Mouse (Mus musculus) spleen, adult 2 months (tissue): ENCODE measurements around the gene D10Jhu81e. TPM values are rescaled to one million over a fixed set of nuclear protein-coding genes. Genes with fewer than 3 reads are reported as not detected.
"Not testable (repeated sequence)": the region's sequence is repeated elsewhere in the genome, so short reads cannot be mapped to it uniquely, and the experiment has no call there.

ENCODE experiments used
- DNase-seq, 2 experiments: peaks; one replicate each; pipeline versions ENCODE4 v3.0.0 to v3.0.0-alpha.2; 2012 to 2021; ENCODE audit warnings: low spot score in 2 of 2, low read depth in 1 of 2
- H3K27ac ChIP-seq: fragments of 200-500 bp; 2 replicates; pipeline ENCODE4 v1.5.1; 2012; ENCODE audit warnings: low read length, inconsistent platforms; ENCODE audit not compliant: insufficient read depth
- H3K27me3 ChIP-seq: fragments of 200-500 bp; 2 replicates; pipeline ENCODE4 v1.6.1; 2012; ENCODE audit warnings: mild to moderate bottlenecking, moderate library complexity, low read length, inconsistent platforms; ENCODE audit not compliant: control insufficient read depth, insufficient read depth
- H3K36me3 ChIP-seq: fragments of 200-500 bp; 2 replicates; pipeline ENCODE4 v1.6.1; 2012; ENCODE audit warnings: mild to moderate bottlenecking, low read length, inconsistent platforms; ENCODE audit not compliant: control insufficient read depth, insufficient read depth
- H3K4me1 ChIP-seq: fragments of 200-500 bp; 2 replicates; pipeline ENCODE4 v1.6.1; 2011; ENCODE audit warnings: inconsistent platforms; ENCODE audit not compliant: control insufficient read depth, insufficient read depth, insufficient read length
- H3K4me3 ChIP-seq: fragments of 200-500 bp; 2 replicates; pipeline ENCODE4 v1.5.1; 2011; ENCODE audit warnings: mild to moderate bottlenecking, inconsistent platforms; ENCODE audit not compliant: insufficient read depth, insufficient read length; ENCODE audit errors: extremely low read depth
- CTCF ChIP-seq: fragments of 200-500 bp; IDR thresholded peaks from 2 replicates; pipeline ENCODE4 v1.5.1; 2011; ENCODE audit warnings: mild to moderate bottlenecking, inconsistent platforms; ENCODE audit not compliant: insufficient read depth, insufficient read length, insufficient replicate concordance; ENCODE audit errors: extremely low read depth
- POLR2A ChIP-seq: fragments of 200-500 bp; IDR thresholded peaks from 2 replicates; pipeline ENCODE4 v1.6.1; 2011; ENCODE audit warnings: low read depth, low read length, inconsistent platforms
- WGBS: fragments of 180-500 bp; shearing (Covaris S2); methylation state at CpG from one replicate; pipeline ENCODE4 v1.1.7; 2018; 5-methylcytosine and 5-hydroxymethylcytosine counted together
- polyA plus RNA-seq: library from polyadenylated mRNA; depleted of rRNA; stranded (reverse); fragments of >200 nt; gene quantifications from 2 replicates; pipeline ENCODE4 v1.2.3, GENCODE M21; 2012

The D10Jhu81e gene
- polyA plus RNA-seq, 1 experiment: 68.7 TPM

- no peak for DNase-seq
- no peak for TF ChIP-seq POLR2A
- no peak for TF ChIP-seq CTCF
- Histone ChIP-seq H3K4me1 (no peaks in the 10 kb centered on the region), H3K4me3 (no peak overlapping the region), H3K36me3 (peaks cover 50% of the 10 kb centered on the region), H3K27ac (no peak overlapping the region), H3K27me3 (no peaks in the 10 kb centered on the region)
- 96% methylated on average over 5 of the region's 5 CpGs for WGBS
Measured at GRCm38 (mm10) chr10:78192933-78193332, 23.4 kb upstream of the D10Jhu81e start.

- not testable (repeated sequence) for H3K4me1 ChIP-seq, H3K27me3 ChIP-seq, H3K4me3 ChIP-seq, DNase-seq, H3K27ac ChIP-seq
- whole genome bisulfite sequencing: 92% methylated on average over 4 of the region's 4 CpGs
- H3K36me3 ChIP-seq: peaks cover 26% of the 10 kb centered on the region
Measured at GRCm38 (mm10) chr10:78186076-78186475, 16.5 kb upstream of the D10Jhu81e start.

- peaks cover 24% of the 10 kb centered on the region for H3K36me3 ChIP-seq
- WGBS: 4% methylated on average over 9 of the region's 9 CpGs
- no peak for TF ChIP-seq CTCF
- no peak for TF ChIP-seq POLR2A
Measured at GRCm38 (mm10) chr10:78185381-78185725, 15.8 kb upstream of the D10Jhu81e start.

GRCm38 (mm10) chr10:78184531-78185380, 15.2 kb upstream of the D10Jhu81e start, which contains the start of gene Pwp2:
Gene Pwp2, minus strand, starts transcription at chr10:78185149.
- Histone ChIP-seq H3K4me3 (peak within 1 kb of the TSS; percentile 89), H3K4me1 (peaks cover 2% of the 10 kb centered on the region; the same call in 1 of the 2 replicates), H3K27ac (peak within 1 kb of the TSS; percentile 43), H3K36me3 (peaks cover 26% of the 10 kb centered on the region), H3K27me3 (no peaks in the 10 kb centered on the region)
- DNase-seq: peak; percentile 87 to 90
- WGBS: under 1% methylated on average over 47 of the region's 47 CpGs
- TF ChIP-seq POLR2A: peak; percentile 61
- no peak for TF ChIP-seq CTCF

More at GRCm38 (mm10) chr10:78185381-78185725, 15.8 kb upstream of the D10Jhu81e start:
- Histone ChIP-seq H3K4me3 (peak overlapping the region; percentile 39; the same call in 1 of the 2 replicates), H3K27me3 (no peaks in the 10 kb centered on the region), H3K27ac (peak overlapping the region; percentile 43), H3K4me1 (peaks cover 2% of the 10 kb centered on the region; the same call in 1 of the 2 replicates)
- no peak for DNase-seq

GRCm38 (mm10) chr10:78183577-78183976, 14.0 kb upstream of the D10Jhu81e start:
- Histone ChIP-seq H3K36me3 (peaks cover 31% of the 10 kb centered on the region), H3K4me1 (peaks cover 2% of the 10 kb centered on the region; the same call in 1 of the 2 replicates), H3K27me3 (no peaks in the 10 kb centered on the region), H3K4me3 (no peak overlapping the region), H3K27ac (no peak overlapping the region)
- DNase-seq: no peak
- 76% methylated on average over 3 of the region's 3 CpGs for WGBS
- no peak for TF ChIP-seq POLR2A
- TF ChIP-seq CTCF: no peak

- Histone ChIP-seq H3K27me3 (no peaks in the 10 kb centered on the region), H3K4me1 (peaks cover 2% of the 10 kb centered on the region; the same call in 1 of the 2 replicates), H3K27ac (no peak overlapping the region), H3K36me3 (peaks cover 35% of the 10 kb centered on the region), H3K4me3 (no peak overlapping the region)
- no peak for DNase-seq
- TF ChIP-seq CTCF: no peak
- TF ChIP-seq POLR2A: no peak
- 96% methylated on average over 17 of the region's 17 CpGs for WGBS
Measured at GRCm38 (mm10) chr10:78182321-78182720, 12.7 kb upstream of the D10Jhu81e start.

GRCm38 (mm10) chr10:78174474-78174873, 4.9 kb upstream of the D10Jhu81e start:
- peaks cover 6% of the 10 kb centered on the region; the same call in 1 of the 2 replicates for H3K4me1 ChIP-seq
- DNase-seq: no peak
- H3K36me3 ChIP-seq: peaks cover 61% of the 10 kb centered on the region
- no peak overlapping the region for H3K4me3 ChIP-seq
- H3K27ac ChIP-seq: no peak overlapping the region
- WGBS: 94% methylated on average over 5 of the region's 5 CpGs
- TF ChIP-seq CTCF (no peak), POLR2A (no peak)
- H3K27me3 ChIP-seq: no peaks in the 10 kb centered on the region
